Mouse (Mus musculus) heart, adult 2 months (tissue): ENCODE measurements around the gene Kcnq4. TPM values are rescaled to one million over a fixed set of nuclear protein-coding genes. Genes with fewer than 3 reads are reported as not detected.

Experiments used
- DNase-seq, 2 experiments: peaks; one replicate each; pipeline ENCODE4 v3.0.0; 2021
- H3K27ac ChIP-seq: fragments of 200-600 bp; 2 replicates; pipeline ENCODE4 v1.8.1; 2022
- H3K27me3 ChIP-seq: fragments of 200-500 bp; 2 replicates; pipeline ENCODE4 v1.6.1; 2012; ENCODE audit warnings: mild to moderate bottlenecking, low read length, inconsistent platforms, mixed read lengths; ENCODE audit not compliant: control insufficient read depth, insufficient read depth
- H3K36me3 ChIP-seq: fragments of 200-500 bp; 2 replicates; pipeline ENCODE4 v1.6.1; 2012; ENCODE audit warnings: low read length, inconsistent platforms; ENCODE audit not compliant: control insufficient read depth, insufficient read depth
- H3K4me1 ChIP-seq: fragments of 200-500 bp; 2 replicates; pipeline ENCODE4 v1.6.1; 2011; ENCODE audit warnings: low read length; ENCODE audit not compliant: control insufficient read depth, insufficient read depth
- H3K4me3 ChIP-seq: fragments of 200-600 bp; 2 replicates; pipeline ENCODE4 v1.8.1; 2022
- H3K79me2 ChIP-seq: fragments of 200-500 bp; replicated peaks from 2 replicates; pipeline ENCODE4 v1.6.1; 2012; ENCODE audit warnings: mild to moderate bottlenecking, inconsistent platforms, low read length, moderate library complexity, mixed read lengths; ENCODE audit not compliant: control insufficient read depth, insufficient read depth
- H3K9ac ChIP-seq: fragments of 200-500 bp; 2 replicates; pipeline ENCODE4 v1.6.1; 2012; ENCODE audit warnings: low read depth, mild to moderate bottlenecking, control low read depth, inconsistent platforms, low read length, mixed read lengths
- CTCF ChIP-seq: fragments of 200-600 bp; IDR thresholded peaks from 2 replicates; pipeline ENCODE4 v1.8.1; 2022; ENCODE audit warnings: antibody characterized with exemption, mild to moderate bottlenecking, moderate library complexity
- EP300 ChIP-seq: fragments of 200-500 bp; IDR thresholded peaks from 2 replicates; pipeline ENCODE4 v1.6.1; 2011; ENCODE audit warnings: low read depth, low read length, control low read depth; ENCODE audit not compliant: insufficient read depth
- POLR2A ChIP-seq: fragments of 200-500 bp; IDR thresholded peaks from 2 replicates; pipeline ENCODE4 v1.6.1; 2011; ENCODE audit warnings: mild to moderate bottlenecking, low read depth, low read length, control low read depth; ENCODE audit not compliant: insufficient read depth
- WGBS: fragments of 180-500 bp; shearing (Covaris S2); methylation state at CpG from one replicate; pipeline ENCODE4 v1.1.7; 2018; 5-methylcytosine and 5-hydroxymethylcytosine counted together
- intact Hi-C: fragments of 180-260 bp; cut with DNase I; formaldehyde crosslinking; loops from one replicate; pipeline ENCODE4 v1.15.1; 2025
- polyA plus RNA-seq: library from polyadenylated mRNA; depleted of rRNA; stranded (reverse); fragments of >200 nt; gene quantifications from 2 replicates; pipeline ENCODE4 v1.2.3, GENCODE M21; 2012
- total RNA-seq, 2 experiments: library from RNA; stranded (reverse); gene quantifications; 2 replicates each; pipeline ENCODE4 v1.2.3; 2021

The Kcnq4 gene
- total and polyA plus RNA-seq, 3 experiments, result 1.6 to 6.9 (median 1.9) TPM

- no peak for DNase-seq
- H3K36me3 ChIP-seq, result no peaks in the 10 kb centered on the region
- H3K9ac ChIP-seq, result no peak overlapping the region
- no peaks in the 10 kb centered on the region for H3K79me2 ChIP-seq
- no peaks in the 10 kb centered on the region for H3K27me3 ChIP-seq
- intact Hi-C loops, result no loop called here
- no peak overlapping the region for H3K4me3 ChIP-seq
- no peaks in the 10 kb centered on the region for H3K4me1 ChIP-seq
- 52% methylated on average over 5 of the region's 5 CpGs for WGBS
- no peak overlapping the region for H3K27ac ChIP-seq
- TF ChIP-seq EP300, result no peak
- no peak for TF ChIP-seq POLR2A
- TF ChIP-seq CTCF, result no peak
These were observed 29.3 kb downstream of the Kcnq4 start for GRCm38 (mm10) chr4:120719152-120719551.

- intact Hi-C loops, result no loop called here
- Histone ChIP-seq H3K4me3 (no peak overlapping the region), H3K27ac (no peak overlapping the region), H3K27me3 (no peaks in the 10 kb centered on the region), H3K36me3 (no peaks in the 10 kb centered on the region), H3K79me2 (no peaks in the 10 kb centered on the region), H3K9ac (no peak overlapping the region), H3K4me1 (no peaks in the 10 kb centered on the region)
- WGBS, result 64% methylated on average over 8 of the region's 8 CpGs
- no peak for TF ChIP-seq POLR2A
- TF ChIP-seq EP300, result no peak
- TF ChIP-seq CTCF, result no peak
- no peak for DNase-seq
These were observed 30.8 kb downstream of the Kcnq4 start for GRCm38 (mm10) chr4:120717591-120717990.

DNA sequence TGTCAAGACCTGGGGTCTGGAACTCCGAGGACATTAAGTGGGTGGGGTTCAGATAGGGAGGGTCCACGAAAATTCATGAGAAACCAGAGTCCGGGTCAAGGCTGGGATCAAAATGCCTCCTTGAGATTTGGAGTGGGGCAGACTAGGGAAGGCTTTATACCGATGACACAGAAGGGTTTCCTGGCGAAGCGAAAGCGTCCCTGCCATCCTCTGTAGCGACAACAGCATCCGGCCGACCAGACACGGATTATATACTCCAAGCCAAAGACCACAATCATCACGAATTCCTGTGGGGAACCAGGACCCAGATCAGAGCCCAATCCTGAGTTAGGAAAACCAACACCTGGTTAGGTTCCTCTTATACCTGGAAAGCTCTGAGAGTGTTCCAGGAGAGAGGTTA, 31.6 kb downstream of the Kcnq4 start:
- TF ChIP-seq POLR2A, result no peak
- TF ChIP-seq CTCF, result no peak
- TF ChIP-seq EP300, result no peak
- Histone ChIP-seq H3K9ac (no peak overlapping the region), H3K27ac (no peak overlapping the region), H3K4me1 (no peaks in the 10 kb centered on the region), H3K4me3 (0 out of 2 replicates have a peak overlapping the region, but pooled peaks have one; percentile 7), H3K79me2 (no peaks in the 10 kb centered on the region), H3K27me3 (no peaks in the 10 kb centered on the region), H3K36me3 (no peaks in the 10 kb centered on the region)
- no peak for DNase-seq
- intact Hi-C loops, result no loop called here
- 45% methylated on average over 12 of the region's 12 CpGs for WGBS

- Histone ChIP-seq H3K4me3 (0 out of 2 replicates have a peak overlapping the region, but pooled peaks have one; percentile 7), H3K9ac (no peak overlapping the region), H3K79me2 (no peaks in the 10 kb centered on the region), H3K36me3 (no peaks in the 10 kb centered on the region), H3K4me1 (no peaks in the 10 kb centered on the region), H3K27ac (no peak overlapping the region), H3K27me3 (no peaks in the 10 kb centered on the region)
- 8% methylated on average over 12 of the region's 12 CpGs for WGBS
- no peak for TF ChIP-seq EP300
- no peak for TF ChIP-seq CTCF
- no peak for TF ChIP-seq POLR2A
- intact Hi-C loops, result no loop called here
- peak; percentile 34 to 56 for DNase-seq
These were observed 32.3 kb downstream of the Kcnq4 start for GRCm38 (mm10) chr4:120716141-120716571.

- H3K4me3 ChIP-seq, result no peak overlapping the region
- no peak for DNase-seq
- no peaks in the 10 kb centered on the region for H3K27me3 ChIP-seq
- H3K4me1 ChIP-seq, result no peaks in the 10 kb centered on the region
- intact Hi-C loops, result no loop called here
- H3K9ac ChIP-seq, result no peak overlapping the region
- H3K36me3 ChIP-seq, result no peaks in the 10 kb centered on the region
- TF ChIP-seq CTCF (no peak), EP300 (no peak), POLR2A (no peak)
- no peak overlapping the region for H3K27ac ChIP-seq
- H3K79me2 ChIP-seq, result no peaks in the 10 kb centered on the region
- 60% methylated on average over 6 of the region's 6 CpGs for WGBS
These were observed 34.4 kb downstream of the Kcnq4 start for GRCm38 (mm10) chr4:120713856-120714497.

DNA sequence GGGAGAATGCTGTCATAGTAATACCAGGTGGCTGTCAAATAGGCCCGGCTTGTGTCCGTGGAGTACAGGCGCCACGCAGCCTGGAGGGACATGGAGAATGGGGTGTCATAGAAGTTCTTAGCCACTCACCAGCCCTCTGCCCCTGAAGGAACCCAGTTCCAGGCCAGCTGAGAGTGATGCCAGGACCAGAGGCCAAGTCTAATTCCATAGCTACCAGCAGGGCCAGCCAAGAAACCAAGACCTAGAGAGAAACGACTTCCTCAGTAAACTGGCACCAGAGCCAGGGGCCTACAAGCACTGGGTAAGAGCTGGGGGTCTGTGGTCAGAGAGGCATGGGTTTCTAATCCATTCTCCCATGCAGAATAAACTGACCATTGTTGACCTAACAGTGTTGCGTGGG, 35.4 kb downstream of the Kcnq4 start:
- Histone ChIP-seq H3K4me1 (no peaks in the 10 kb centered on the region), H3K36me3 (no peaks in the 10 kb centered on the region), H3K27ac (no peak overlapping the region), H3K4me3 (no peak overlapping the region), H3K79me2 (no peaks in the 10 kb centered on the region), H3K27me3 (no peaks in the 10 kb centered on the region), H3K9ac (no peak overlapping the region)
- no peak for DNase-seq
- TF ChIP-seq CTCF (no peak), EP300 (no peak), POLR2A (no peak)
- 81% methylated on average over 6 of the region's 6 CpGs for WGBS
- intact Hi-C loops, result no loop called here
